Mouse (Mus musculus): Measurements from ENCODE around the gene Sptssb. TPM values are rescaled to one million over a fixed set of nuclear protein-coding genes. Genes with fewer than 3 reads are reported as not detected.

Gene Sptssb
- polyA plus RNA-seq, 1 experiment, result 8.1 TPM

GRCm38 (mm10) chr3:69892187-69893094 is 32.7 kb upstream of the Sptssb start:
- H3K27ac ChIP-seq (ENCODE audit: insufficient read depth, low read length), result no peak overlapping the region
- no peaks in the 10 kb centered on the region for H3K4me1 ChIP-seq (ENCODE audit: control insufficient read depth, insufficient read depth, low read length)
- no peak for TF ChIP-seq CTCF (IDR thresholded peaks at IDR 0.05; ENCODE audit: extremely low read depth, insufficient read depth, low read length)
- no peak for TF ChIP-seq POLR2A (IDR thresholded peaks at IDR 0.05; ENCODE audit: extremely low read depth, insufficient read depth, low read length)
- no peak overlapping the region for H3K4me3 ChIP-seq (ENCODE audit: insufficient read depth, low read length)

- H3K27ac ChIP-seq (ENCODE audit: insufficient read depth, low read length), result no peak overlapping the region
- TF ChIP-seq CTCF (IDR thresholded peaks at IDR 0.05; ENCODE audit: extremely low read depth, insufficient read depth, low read length), result no peak
- H3K4me3 ChIP-seq (ENCODE audit: insufficient read depth, low read length), result no peak overlapping the region
These were observed 26.1 kb upstream of the Sptssb start for GRCm38 (mm10) chr3:69885866-69886265.

GRCm38 (mm10) chr3:69883710-69884109 is 24.0 kb upstream of the Sptssb start:
- Histone ChIP-seq H3K4me3 (ENCODE audit: insufficient read depth, low read length) (no peak overlapping the region), H3K27ac (ENCODE audit: insufficient read depth, low read length) (no peak overlapping the region), H3K4me1 (ENCODE audit: control insufficient read depth, insufficient read depth, low read length) (no peaks in the 10 kb centered on the region)
- TF ChIP-seq CTCF (IDR thresholded peaks at IDR 0.05; ENCODE audit: extremely low read depth, insufficient read depth, low read length) (no peak), POLR2A (IDR thresholded peaks at IDR 0.05; ENCODE audit: extremely low read depth, insufficient read depth, low read length) (no peak)

More at GRCm38 (mm10) chr3:69885866-69886265, 26.1 kb upstream of the Sptssb start:
- no peaks in the 10 kb centered on the region for H3K4me1 ChIP-seq (ENCODE audit: control insufficient read depth, insufficient read depth, low read length)

GRCm38 (mm10) chr3:69877538-69877937 is 17.8 kb upstream of the Sptssb start:
- Histone ChIP-seq H3K27ac (ENCODE audit: insufficient read depth, low read length) (no peak overlapping the region), H3K4me3 (ENCODE audit: insufficient read depth, low read length) (no peak overlapping the region)
- TF ChIP-seq POLR2A (IDR thresholded peaks at IDR 0.05; ENCODE audit: extremely low read depth, insufficient read depth, low read length) (no peak), CTCF (IDR thresholded peaks at IDR 0.05; ENCODE audit: extremely low read depth, insufficient read depth, low read length) (no peak)

GRCm38 (mm10) chr3:69874721-69875120 is 15.0 kb upstream of the Sptssb start:
- no peak for TF ChIP-seq POLR2A (IDR thresholded peaks at IDR 0.05; ENCODE audit: extremely low read depth, insufficient read depth, low read length)
- no peak for TF ChIP-seq CTCF (IDR thresholded peaks at IDR 0.05; ENCODE audit: extremely low read depth, insufficient read depth, low read length)
- no peak overlapping the region for H3K27ac ChIP-seq (ENCODE audit: insufficient read depth, low read length)
- no peak overlapping the region for H3K4me3 ChIP-seq (ENCODE audit: insufficient read depth, low read length)
- peaks cover 3% of the 10 kb centered on the region for H3K4me1 ChIP-seq (ENCODE audit: control insufficient read depth, insufficient read depth, low read length)

More at GRCm38 (mm10) chr3:69877538-69877937, 17.8 kb upstream of the Sptssb start:
- H3K4me1 ChIP-seq (ENCODE audit: control insufficient read depth, insufficient read depth, low read length), result peaks cover 3% of the 10 kb centered on the region

GRCm38 (mm10) chr3:69872661-69873327 is 13.1 kb upstream of the Sptssb start:
- Histone ChIP-seq H3K4me3 (ENCODE audit: insufficient read depth, low read length) (no peak overlapping the region), H3K27ac (ENCODE audit: insufficient read depth, low read length) (no peak overlapping the region), H3K4me1 (ENCODE audit: control insufficient read depth, insufficient read depth, low read length) (peaks cover 3% of the 10 kb centered on the region)
- no peak for TF ChIP-seq CTCF (IDR thresholded peaks at IDR 0.05; ENCODE audit: extremely low read depth, insufficient read depth, low read length)

GRCm38 (mm10) chr3:69871174-69871573 is 11.4 kb upstream of the Sptssb start:
- Histone ChIP-seq H3K4me3 (ENCODE audit: insufficient read depth, low read length) (no peak overlapping the region), H3K4me1 (ENCODE audit: control insufficient read depth, insufficient read depth, low read length) (peaks cover 2% of the 10 kb centered on the region; the same call in 1 of the 2 replicates), H3K27ac (ENCODE audit: insufficient read depth, low read length) (no peak overlapping the region)
- no peak for TF ChIP-seq POLR2A (IDR thresholded peaks at IDR 0.05; ENCODE audit: extremely low read depth, insufficient read depth, low read length)
- TF ChIP-seq CTCF (IDR thresholded peaks at IDR 0.05; ENCODE audit: extremely low read depth, insufficient read depth, low read length), result no peak

- TF ChIP-seq POLR2A (IDR thresholded peaks at IDR 0.05; ENCODE audit: extremely low read depth, insufficient read depth, low read length) (no peak), CTCF (IDR thresholded peaks at IDR 0.05; ENCODE audit: extremely low read depth, insufficient read depth, low read length) (no peak)
- no peak overlapping the region for H3K4me3 ChIP-seq (ENCODE audit: insufficient read depth, low read length)
These were observed 10.0 kb upstream of the Sptssb start for GRCm38 (mm10) chr3:69869702-69870101.

GRCm38 (mm10) chr3:69861789-69862395 is 2.2 kb upstream of the Sptssb start:
- TF ChIP-seq POLR2A (IDR thresholded peaks at IDR 0.05; ENCODE audit: extremely low read depth, insufficient read depth, low read length) (no peak), CTCF (IDR thresholded peaks at IDR 0.05; ENCODE audit: extremely low read depth, insufficient read depth, low read length) (no peak)
- Histone ChIP-seq H3K4me3 (ENCODE audit: insufficient read depth, low read length) (no peak overlapping the region; the same call in 1 of the 2 replicates), H3K4me1 (ENCODE audit: control insufficient read depth, insufficient read depth, low read length) (no peaks in the 10 kb centered on the region), H3K27ac (ENCODE audit: insufficient read depth, low read length) (no peak overlapping the region)

More at GRCm38 (mm10) chr3:69869702-69870101, 10.0 kb upstream of the Sptssb start:
- Histone ChIP-seq H3K4me1 (ENCODE audit: control insufficient read depth, insufficient read depth, low read length) (peaks cover 2% of the 10 kb centered on the region; the same call in 1 of the 2 replicates), H3K27ac (ENCODE audit: insufficient read depth, low read length) (no peak overlapping the region)
